Mouse (Mus musculus): ENCODE results near the gene Gm3424.
"Not testable (repeated sequence)": the region's sequence is repeated elsewhere in the genome, so short reads cannot be mapped to it uniquely, and the experiment has no call there.

The Gm3424 gene

DNA sequence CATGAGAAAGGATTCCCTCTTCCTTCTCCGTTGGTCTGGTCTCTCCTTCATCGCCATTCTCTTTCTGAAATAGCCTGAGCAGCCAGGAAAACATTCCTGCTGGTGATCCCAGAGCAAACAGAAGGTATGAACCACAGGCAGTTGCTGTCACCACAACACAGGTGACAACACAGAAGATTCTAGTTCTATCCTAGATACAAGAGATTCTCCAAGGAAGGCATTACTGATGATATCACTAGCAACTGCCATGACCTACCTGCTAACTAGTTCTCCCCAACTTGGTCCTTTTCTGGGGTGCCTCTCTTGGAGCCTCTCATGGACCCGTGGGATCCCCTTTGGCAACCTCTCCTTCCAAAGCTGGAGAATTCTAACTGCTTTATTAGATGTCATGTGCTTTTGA is at the start of gene Gm3424:
Gm3424 (minus strand) TSS at position 101 of the 400 bp plus-strand sequence.
- not testable (repeated sequence) for TF ChIP-seq GATA4 (IDR thresholded peaks at IDR 0.05; ENCODE audit: insufficient replicate concordance, low read length)

DNA sequence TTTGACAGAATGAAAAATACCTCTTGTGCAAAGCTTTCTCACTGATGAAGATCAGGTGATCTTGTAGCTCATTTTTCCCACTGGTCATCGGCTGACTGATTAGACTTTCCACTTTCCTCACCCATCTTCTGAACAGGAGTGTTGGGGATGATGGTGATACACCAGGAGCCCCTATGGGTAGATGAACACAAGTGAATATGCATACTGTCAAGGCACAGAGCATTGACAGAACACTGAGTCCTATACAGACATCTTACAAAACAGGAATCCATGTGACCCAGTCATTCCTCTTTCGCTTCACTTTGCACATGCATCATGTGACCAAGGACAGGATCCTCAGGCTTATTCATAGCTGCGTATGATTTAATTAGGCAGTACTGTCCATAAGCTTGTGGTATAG is 22.2 kb downstream of the Gm3424 start, which contains the start of gene Gm3383:
Gm3383 (minus strand) TSS at position 101 of the 400 bp plus-strand sequence.
- TF ChIP-seq GATA4 (IDR thresholded peaks at IDR 0.05; ENCODE audit: insufficient replicate concordance, low read length): not testable (repeated sequence)

Data from liver, adult (tissue).